Mouse (Mus musculus): ENCODE measurements around the gene Litaf.

DNA sequence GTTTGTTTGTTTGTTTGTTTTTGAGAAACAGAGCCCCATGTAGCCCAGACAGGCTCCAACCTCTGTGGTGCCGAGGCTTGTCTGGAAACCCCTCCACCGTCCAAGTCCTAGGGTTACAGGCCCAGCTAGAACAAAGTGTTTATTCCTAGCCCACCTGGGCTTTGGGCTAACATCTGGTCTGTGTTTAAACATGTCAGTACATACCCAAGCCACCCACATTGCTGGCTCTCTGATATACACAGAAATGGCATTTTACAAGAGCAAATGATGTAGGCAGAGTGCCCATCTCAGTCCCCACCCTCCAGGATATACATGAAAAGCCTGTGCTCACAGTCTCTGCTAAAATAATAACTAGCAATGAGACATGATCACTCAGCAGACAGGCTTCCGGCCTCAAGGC is 149.7 kb downstream of the Litaf start:
- TF ChIP-seq CTCF (IDR thresholded peaks at IDR 0.05; ENCODE audit: control insufficient read depth, insufficient read depth, insufficient replicate concordance, low read depth, low read length) (no peak), POLR2A (IDR thresholded peaks at IDR 0.05; ENCODE audit: control insufficient read depth, low read depth, low read length) (no peak)

Data from testis, adult 2 months (tissue).